Mouse (Mus musculus): ENCODE data around the gene Neurod1. TPM values are rescaled to one million over a fixed set of nuclear protein-coding genes. Genes with fewer than 3 reads are reported as not detected.

The Neurod1 gene
- polyA plus RNA-seq, 1 experiment: not detected

GRCm38 (mm10) chr2:79449371-79449770 lies 7.2 kb downstream of the Neurod1 start:
- no peak overlapping the region for H3K4me3 ChIP-seq (ENCODE audit: insufficient read depth, poor library complexity, severe bottlenecking)
- no peaks in the 10 kb centered on the region for H3K79me2 ChIP-seq (ENCODE audit: control insufficient read depth, insufficient read depth)
- H3K27me3 ChIP-seq (ENCODE audit: control insufficient read depth, insufficient read depth, insufficient read length): peaks cover 1% of the 10 kb centered on the region
- TF ChIP-seq MAX (IDR thresholded peaks at IDR 0.05) (no peak), USF1 (IDR thresholded peaks at IDR 0.05; ENCODE audit: low read depth) (no peak), MYOG (IDR thresholded peaks at IDR 0.05; ENCODE audit: control insufficient read depth, extremely low read depth, insufficient read length) (no peak), FOSL1 (IDR thresholded peaks at IDR 0.05; ENCODE audit: insufficient read depth, low read length, poor library complexity, severe bottlenecking) (no peak), CTCF (IDR thresholded peaks at IDR 0.05; ENCODE audit: control insufficient read depth, insufficient read depth, insufficient read length) (no peak), CEBPB (IDR thresholded peaks at IDR 0.05; ENCODE audit: low read depth) (no peak), MYOD1 (IDR thresholded peaks at IDR 0.05; ENCODE audit: control insufficient read depth, insufficient read length, low read depth) (no peak)
- H3K79me3 ChIP-seq (ENCODE audit: low read depth): no peaks in the 10 kb centered on the region
- no peaks in the 10 kb centered on the region for H3K36me3 ChIP-seq (ENCODE audit: control insufficient read depth, insufficient read depth)
- no peak overlapping the region for H3ac ChIP-seq (ENCODE audit: control insufficient read depth, insufficient read length, low read depth)

DNA sequence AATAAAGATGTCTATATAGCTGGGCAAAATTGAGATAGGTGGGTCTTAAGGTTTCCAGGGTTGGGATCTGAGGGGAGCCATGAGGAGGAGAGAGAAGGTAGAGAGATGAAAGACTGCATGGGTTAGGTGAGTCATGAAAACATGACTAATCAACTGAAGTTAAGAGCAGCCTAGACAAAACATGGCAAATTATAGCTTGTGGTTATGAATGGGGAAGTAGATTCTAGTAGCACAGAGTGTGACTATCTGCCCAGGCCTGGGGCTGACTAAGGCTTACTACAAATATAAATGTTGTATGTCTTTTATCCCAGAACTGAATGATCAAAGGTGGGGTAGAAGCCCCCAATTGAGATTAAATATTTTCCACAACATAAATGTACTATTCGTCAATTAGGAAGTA lies 9.4 kb downstream of the Neurod1 start:
- Histone ChIP-seq H3K27me3 (ENCODE audit: control insufficient read depth, insufficient read depth, insufficient read length) (no peaks in the 10 kb centered on the region), H3K36me3 (ENCODE audit: control insufficient read depth, insufficient read depth) (no peaks in the 10 kb centered on the region), H3K79me3 (ENCODE audit: low read depth) (no peaks in the 10 kb centered on the region), H3K79me2 (ENCODE audit: control insufficient read depth, insufficient read depth) (no peaks in the 10 kb centered on the region), H3K4me3 (ENCODE audit: insufficient read depth, poor library complexity, severe bottlenecking) (no peak overlapping the region), H3ac (ENCODE audit: control insufficient read depth, insufficient read length, low read depth) (no peak overlapping the region)
- TF ChIP-seq FOSL1 (IDR thresholded peaks at IDR 0.05; ENCODE audit: insufficient read depth, low read length, poor library complexity, severe bottlenecking) (no peak), USF1 (IDR thresholded peaks at IDR 0.05; ENCODE audit: low read depth) (no peak), MAX (IDR thresholded peaks at IDR 0.05) (no peak), CTCF (IDR thresholded peaks at IDR 0.05; ENCODE audit: control insufficient read depth, insufficient read depth, insufficient read length) (no peak), CEBPB (IDR thresholded peaks at IDR 0.05; ENCODE audit: low read depth) (no peak), MYOG (IDR thresholded peaks at IDR 0.05; ENCODE audit: control insufficient read depth, extremely low read depth, insufficient read length) (no peak), MYOD1 (IDR thresholded peaks at IDR 0.05; ENCODE audit: control insufficient read depth, insufficient read length, low read depth) (no peak)

DNA sequence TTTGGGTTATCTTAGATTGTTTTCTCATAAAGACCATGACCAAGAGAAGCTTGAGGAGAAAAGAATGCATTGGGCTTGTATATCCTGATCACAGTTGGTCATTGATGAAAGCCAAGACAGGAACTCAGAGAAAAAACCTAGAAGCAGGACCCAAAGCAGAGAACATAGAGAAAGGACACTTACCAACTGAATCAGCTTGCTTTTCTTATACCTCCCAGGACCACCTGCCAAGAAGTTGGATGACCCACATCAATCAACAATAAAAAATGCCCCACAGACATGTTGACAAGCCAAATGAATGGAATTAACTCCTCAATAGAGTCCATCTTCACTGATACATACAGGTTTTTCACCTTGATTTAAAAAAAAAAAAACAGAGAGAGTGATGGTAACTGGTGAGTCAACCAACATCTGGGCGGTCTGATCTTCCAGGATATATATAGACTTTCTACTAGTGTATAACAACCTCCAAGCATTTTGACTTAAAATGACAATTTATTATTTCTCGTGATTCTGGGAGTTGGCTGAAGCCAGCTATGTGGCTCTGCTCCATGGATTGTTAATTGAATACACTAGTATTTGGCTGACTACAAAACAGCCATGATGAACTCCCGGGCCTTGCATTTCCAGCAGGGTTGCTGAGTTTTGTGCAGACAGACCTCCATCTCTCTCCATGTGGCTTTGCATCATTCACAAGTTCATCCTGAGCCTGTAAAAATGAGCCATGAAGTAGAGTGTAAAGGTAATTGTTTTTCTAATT lies 12.5 kb downstream of the Neurod1 start:
- no peak for TF ChIP-seq MYOG (IDR thresholded peaks at IDR 0.05; ENCODE audit: control insufficient read depth, extremely low read depth, insufficient read length)
- no peak for TF ChIP-seq MYOD1 (IDR thresholded peaks at IDR 0.05; ENCODE audit: control insufficient read depth, insufficient read length, low read depth)
- no peak for TF ChIP-seq USF1 (IDR thresholded peaks at IDR 0.05; ENCODE audit: low read depth)
- no peak for TF ChIP-seq MAX (IDR thresholded peaks at IDR 0.05)
- TF ChIP-seq CEBPB (IDR thresholded peaks at IDR 0.05; ENCODE audit: low read depth): no peak
- no peak for TF ChIP-seq CTCF (IDR thresholded peaks at IDR 0.05; ENCODE audit: control insufficient read depth, insufficient read depth, insufficient read length)
- no peak for TF ChIP-seq FOSL1 (IDR thresholded peaks at IDR 0.05; ENCODE audit: insufficient read depth, low read length, poor library complexity, severe bottlenecking)
- Histone ChIP-seq H3K36me3 (ENCODE audit: control insufficient read depth, insufficient read depth) (no peaks in the 10 kb centered on the region), H3ac (ENCODE audit: control insufficient read depth, insufficient read length, low read depth) (no peak overlapping the region), H3K27me3 (ENCODE audit: control insufficient read depth, insufficient read depth, insufficient read length) (no peaks in the 10 kb centered on the region), H3K79me2 (ENCODE audit: control insufficient read depth, insufficient read depth) (no peaks in the 10 kb centered on the region), H3K4me3 (ENCODE audit: insufficient read depth, poor library complexity, severe bottlenecking) (no peak overlapping the region), H3K79me3 (ENCODE audit: low read depth) (no peaks in the 10 kb centered on the region)

- H3K36me3 ChIP-seq (ENCODE audit: control insufficient read depth, insufficient read depth): no peaks in the 10 kb centered on the region
- TF ChIP-seq MAX (IDR thresholded peaks at IDR 0.05): no peak
- TF ChIP-seq USF1 (IDR thresholded peaks at IDR 0.05; ENCODE audit: low read depth): no peak
- TF ChIP-seq CEBPB (IDR thresholded peaks at IDR 0.05; ENCODE audit: low read depth): no peak
- TF ChIP-seq CTCF (IDR thresholded peaks at IDR 0.05; ENCODE audit: control insufficient read depth, insufficient read depth, insufficient read length): no peak
- no peak for TF ChIP-seq MYOD1 (IDR thresholded peaks at IDR 0.05; ENCODE audit: control insufficient read depth, insufficient read length, low read depth)
- TF ChIP-seq FOSL1 (IDR thresholded peaks at IDR 0.05; ENCODE audit: insufficient read depth, low read length, poor library complexity, severe bottlenecking): no peak
- no peak for TF ChIP-seq MYOG (IDR thresholded peaks at IDR 0.05; ENCODE audit: control insufficient read depth, extremely low read depth, insufficient read length)
- H3K27me3 ChIP-seq (ENCODE audit: control insufficient read depth, insufficient read depth, insufficient read length): no peaks in the 10 kb centered on the region
- H3K79me3 ChIP-seq (ENCODE audit: low read depth): no peaks in the 10 kb centered on the region
- H3ac ChIP-seq (ENCODE audit: control insufficient read depth, insufficient read length, low read depth): no peak overlapping the region
- H3K79me2 ChIP-seq (ENCODE audit: control insufficient read depth, insufficient read depth): no peaks in the 10 kb centered on the region
- H3K4me3 ChIP-seq (ENCODE audit: insufficient read depth, poor library complexity, severe bottlenecking): no peak overlapping the region
Measured at GRCm38 (mm10) chr2:79443401-79443800, 13.2 kb downstream of the Neurod1 start.

- Histone ChIP-seq H3K79me3 (ENCODE audit: low read depth) (no peaks in the 10 kb centered on the region), H3K79me2 (ENCODE audit: control insufficient read depth, insufficient read depth) (no peaks in the 10 kb centered on the region), H3K36me3 (ENCODE audit: control insufficient read depth, insufficient read depth) (no peaks in the 10 kb centered on the region), H3K4me3 (ENCODE audit: insufficient read depth, poor library complexity, severe bottlenecking) (no peak overlapping the region), H3K27me3 (ENCODE audit: control insufficient read depth, insufficient read depth, insufficient read length) (no peaks in the 10 kb centered on the region), H3ac (ENCODE audit: control insufficient read depth, insufficient read length, low read depth) (no peak overlapping the region)
- no peak for TF ChIP-seq MYOD1 (IDR thresholded peaks at IDR 0.05; ENCODE audit: control insufficient read depth, insufficient read length, low read depth)
- no peak for TF ChIP-seq FOSL1 (IDR thresholded peaks at IDR 0.05; ENCODE audit: insufficient read depth, low read length, poor library complexity, severe bottlenecking)
- TF ChIP-seq USF1 (IDR thresholded peaks at IDR 0.05; ENCODE audit: low read depth): no peak
Measured at GRCm38 (mm10) chr2:79442906-79443305, 13.6 kb downstream of the Neurod1 start.

Data from C2C12 (cell line).